Mouse (Mus musculus): ENCODE results near the gene Myo1h. TPM values are rescaled to one million over a fixed set of nuclear protein-coding genes. Genes with fewer than 3 reads are reported as not detected.

Myo1h gene
- polyA plus RNA-seq, 1 experiment from 2014 or later: 0.42 TPM

DNA sequence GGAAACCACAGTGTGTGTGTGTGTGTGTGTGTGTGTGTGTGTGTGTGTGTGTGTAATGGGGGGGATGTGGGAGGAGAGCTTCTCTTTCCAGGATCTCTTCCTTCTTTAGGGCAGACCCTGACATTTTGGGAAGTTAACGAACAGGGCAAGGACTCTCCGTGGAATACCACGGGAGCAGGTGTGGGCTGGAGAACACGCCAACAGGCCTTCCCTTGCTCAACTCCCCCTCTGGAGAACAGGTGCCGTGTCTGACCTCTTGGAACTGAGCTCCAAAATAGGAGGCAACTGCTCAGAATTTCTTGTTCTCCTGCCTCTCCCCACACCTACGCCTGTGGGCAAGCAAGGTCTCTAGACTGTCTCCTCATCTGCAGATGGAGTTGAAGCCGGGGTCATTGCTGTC, 19.5 kb upstream of the Myo1h start:
- Histone ChIP-seq H3K27me3 (ENCODE audit: control insufficient read depth, insufficient read depth, low read length) (peaks cover 48% of the 10 kb centered on the region), H3K9ac (ENCODE audit: low read length) (no peak overlapping the region), H3K4me3 (ENCODE audit: low read depth, low read length) (no peak overlapping the region), H3K27ac (ENCODE audit: low read depth, low read length) (no peak overlapping the region), H3K9me3 (ENCODE audit: control insufficient read depth, low read length) (no peaks in the 10 kb centered on the region), H3K36me3 (ENCODE audit: control insufficient read depth, insufficient read depth, low read length) (no peaks in the 10 kb centered on the region), H3K4me2 (ENCODE audit: low read depth) (no peak overlapping the region), H3K4me1 (ENCODE audit: control insufficient read depth, insufficient read depth, low read length) (peaks cover 17% of the 10 kb centered on the region)
- ATAC-seq (ENCODE audit: insufficient read depth, low FRiP score, low TSS enrichment) (no peak), DNase-seq (ENCODE audit: low spot score) (no peak)
- WGBS: 73% methylated on average over 7 of the region's 7 CpGs

DNA sequence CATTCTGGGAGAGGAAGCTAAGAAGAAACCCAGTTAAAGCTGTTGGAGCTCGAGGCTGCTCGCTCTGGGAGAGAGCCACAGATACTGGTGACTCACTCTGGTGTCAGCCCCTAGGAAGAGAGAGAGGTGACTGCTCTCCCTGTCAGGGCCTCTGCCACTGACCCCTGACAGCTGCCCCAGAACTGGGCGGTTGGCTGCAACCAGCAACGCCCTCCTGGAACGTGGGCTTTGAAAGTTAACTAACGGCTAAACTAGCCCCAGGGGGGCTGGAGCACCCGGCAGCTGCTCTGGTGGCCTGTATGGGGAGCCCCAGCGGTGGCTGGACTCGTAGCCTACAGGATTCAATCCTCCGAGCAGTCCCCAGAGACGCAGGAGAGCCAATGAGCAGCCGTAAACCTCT, 19.0 kb upstream of the Myo1h start:
- DNase-seq (ENCODE audit: low spot score) (no peak), ATAC-seq (ENCODE audit: insufficient read depth, low FRiP score, low TSS enrichment) (no peak)
- Histone ChIP-seq H3K9me3 (ENCODE audit: control insufficient read depth, low read length) (no peaks in the 10 kb centered on the region), H3K27me3 (ENCODE audit: control insufficient read depth, insufficient read depth, low read length) (peaks cover 53% of the 10 kb centered on the region), H3K36me3 (ENCODE audit: control insufficient read depth, insufficient read depth, low read length) (no peaks in the 10 kb centered on the region), H3K4me3 (ENCODE audit: low read depth, low read length) (no peak overlapping the region), H3K9ac (ENCODE audit: low read length) (no peak overlapping the region), H3K4me1 (ENCODE audit: control insufficient read depth, insufficient read depth, low read length) (peaks cover 17% of the 10 kb centered on the region), H3K4me2 (ENCODE audit: low read depth) (no peak overlapping the region), H3K27ac (ENCODE audit: low read depth, low read length) (no peak overlapping the region)
- WGBS: 9% methylated on average over 12 of the region's 12 CpGs

DNA sequence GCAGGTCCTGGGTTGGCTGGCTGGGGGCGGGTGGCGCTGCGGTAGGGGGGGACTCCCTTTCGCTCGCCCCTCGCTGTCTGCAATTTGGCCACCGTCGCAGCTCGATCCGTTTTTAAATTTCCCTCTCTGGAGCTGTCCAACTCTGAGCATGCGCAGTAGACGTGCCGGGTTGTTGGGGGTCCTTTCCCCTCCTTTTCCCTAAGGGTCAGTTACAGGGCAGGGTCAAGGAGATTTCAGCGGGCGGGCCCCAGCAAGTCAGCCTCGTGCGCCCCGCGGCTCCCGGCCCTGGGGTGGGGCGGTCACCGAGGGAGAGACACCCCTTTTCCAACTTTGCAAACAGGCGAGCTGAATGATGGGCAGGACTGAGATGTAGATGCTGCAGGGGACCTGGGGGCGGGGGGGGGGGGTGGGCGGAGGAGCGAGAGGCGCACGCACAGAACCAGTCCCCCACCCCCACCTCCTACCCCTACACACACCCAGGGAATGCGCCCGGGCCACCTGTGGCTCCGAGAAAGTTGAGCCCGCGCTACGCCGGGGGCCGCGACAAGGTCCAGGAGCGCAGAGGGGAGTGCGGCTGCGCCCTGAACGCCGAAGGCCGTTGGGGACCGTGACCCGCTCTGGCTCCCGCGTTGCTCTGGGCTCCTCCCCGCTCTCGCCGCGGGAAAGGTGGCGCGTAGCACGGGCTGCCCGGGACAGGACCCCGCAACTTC, 15.1 kb upstream of the Myo1h start, which contains the start of gene Foxn4:
Gene Foxn4, minus strand, starts transcription at position 115 of the 710 bp plus-strand sequence.
- Histone ChIP-seq H3K27me3 (ENCODE audit: control insufficient read depth, insufficient read depth, low read length) (peaks cover 80% of the 10 kb centered on the region), H3K9ac (ENCODE audit: low read length) (peak within 1 kb of the TSS; percentile 18), H3K36me3 (ENCODE audit: control insufficient read depth, insufficient read depth, low read length) (no peaks in the 10 kb centered on the region), H3K9me3 (ENCODE audit: control insufficient read depth, low read length) (no peaks in the 10 kb centered on the region), H3K4me1 (ENCODE audit: control insufficient read depth, insufficient read depth, low read length) (peaks cover 21% of the 10 kb centered on the region), H3K27ac (ENCODE audit: low read depth, low read length) (no peak within 1 kb of the TSS), H3K4me3 (ENCODE audit: low read depth, low read length) (peak within 1 kb of the TSS; percentile 34), H3K4me2 (ENCODE audit: low read depth) (peak within 1 kb of the TSS; percentile 47)
- DNase-seq (ENCODE audit: low spot score) (peak; percentile 55), ATAC-seq (ENCODE audit: insufficient read depth, low FRiP score, low TSS enrichment) (no peak)
- 0% methylated on average over 51 of the region's 56 CpGs for WGBS

DNA sequence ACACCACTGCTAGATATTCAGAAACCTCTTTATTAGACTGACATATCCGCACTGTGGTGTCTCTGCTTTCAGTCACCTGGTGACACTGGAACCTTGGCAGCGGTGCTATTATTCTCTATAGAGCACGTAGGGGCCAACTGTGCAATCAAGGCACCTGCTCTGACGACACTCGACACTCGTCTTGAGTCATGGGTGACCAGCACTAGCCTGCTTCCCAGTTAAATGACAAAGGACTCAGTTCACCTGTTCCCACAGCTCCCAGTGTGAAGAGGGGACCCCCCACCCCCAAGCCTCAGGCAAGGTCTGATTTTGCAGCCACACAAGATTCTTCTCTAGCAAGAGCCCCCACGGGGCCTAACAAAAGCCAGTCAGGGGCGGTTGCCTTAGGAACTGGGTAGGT, 13.6 kb upstream of the Myo1h start:
- H3K4me2 ChIP-seq (ENCODE audit: low read depth): no peak overlapping the region
- DNase-seq (ENCODE audit: low spot score): no peak

DNA sequence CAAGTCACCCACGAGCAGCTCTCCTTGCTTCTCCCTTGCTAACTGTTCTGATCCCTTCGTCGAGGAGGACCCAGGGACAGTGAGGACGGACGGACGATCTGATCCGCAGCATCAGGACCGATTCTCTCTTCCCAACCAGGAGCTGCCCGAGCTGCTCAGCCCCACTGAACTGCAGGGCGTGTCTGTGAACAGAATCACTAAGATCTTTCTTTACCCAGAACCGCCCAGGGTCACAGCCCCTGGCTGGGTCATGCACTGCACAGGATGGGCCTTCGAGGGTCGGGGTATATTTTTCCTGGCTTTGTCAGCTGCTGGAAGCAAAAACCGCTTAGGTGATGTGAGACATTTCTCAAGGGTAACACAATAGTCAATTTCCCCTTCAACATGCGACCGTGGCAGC, 13.0 kb upstream of the Myo1h start:
- Histone ChIP-seq H3K4me1 (ENCODE audit: control insufficient read depth, insufficient read depth, low read length) (peaks cover 24% of the 10 kb centered on the region), H3K9me3 (ENCODE audit: control insufficient read depth, low read length) (no peaks in the 10 kb centered on the region), H3K4me2 (ENCODE audit: low read depth) (no peak overlapping the region), H3K36me3 (ENCODE audit: control insufficient read depth, insufficient read depth, low read length) (no peaks in the 10 kb centered on the region), H3K4me3 (ENCODE audit: low read depth, low read length) (no peak overlapping the region), H3K27ac (ENCODE audit: low read depth, low read length) (no peak overlapping the region), H3K27me3 (ENCODE audit: control insufficient read depth, insufficient read depth, low read length) (peaks cover 74% of the 10 kb centered on the region), H3K9ac (ENCODE audit: low read length) (no peak overlapping the region)
- 27% methylated on average over 16 of the region's 16 CpGs for WGBS
- ATAC-seq (ENCODE audit: insufficient read depth, low FRiP score, low TSS enrichment) (no peak), DNase-seq (ENCODE audit: low spot score) (no peak)

More for the DNA sequence above, 13.6 kb upstream of the Myo1h start:
- Histone ChIP-seq H3K27me3 (ENCODE audit: control insufficient read depth, insufficient read depth, low read length) (peaks cover 76% of the 10 kb centered on the region), H3K4me3 (ENCODE audit: low read depth, low read length) (no peak overlapping the region), H3K9me3 (ENCODE audit: control insufficient read depth, low read length) (no peaks in the 10 kb centered on the region), H3K4me1 (ENCODE audit: control insufficient read depth, insufficient read depth, low read length) (peaks cover 24% of the 10 kb centered on the region), H3K36me3 (ENCODE audit: control insufficient read depth, insufficient read depth, low read length) (no peaks in the 10 kb centered on the region), H3K27ac (ENCODE audit: low read depth, low read length) (no peak overlapping the region), H3K9ac (ENCODE audit: low read length) (no peak overlapping the region)
- WGBS: 9% methylated on average over 8 of the region's 8 CpGs
- ATAC-seq (ENCODE audit: insufficient read depth, low FRiP score, low TSS enrichment): no peak

DNA sequence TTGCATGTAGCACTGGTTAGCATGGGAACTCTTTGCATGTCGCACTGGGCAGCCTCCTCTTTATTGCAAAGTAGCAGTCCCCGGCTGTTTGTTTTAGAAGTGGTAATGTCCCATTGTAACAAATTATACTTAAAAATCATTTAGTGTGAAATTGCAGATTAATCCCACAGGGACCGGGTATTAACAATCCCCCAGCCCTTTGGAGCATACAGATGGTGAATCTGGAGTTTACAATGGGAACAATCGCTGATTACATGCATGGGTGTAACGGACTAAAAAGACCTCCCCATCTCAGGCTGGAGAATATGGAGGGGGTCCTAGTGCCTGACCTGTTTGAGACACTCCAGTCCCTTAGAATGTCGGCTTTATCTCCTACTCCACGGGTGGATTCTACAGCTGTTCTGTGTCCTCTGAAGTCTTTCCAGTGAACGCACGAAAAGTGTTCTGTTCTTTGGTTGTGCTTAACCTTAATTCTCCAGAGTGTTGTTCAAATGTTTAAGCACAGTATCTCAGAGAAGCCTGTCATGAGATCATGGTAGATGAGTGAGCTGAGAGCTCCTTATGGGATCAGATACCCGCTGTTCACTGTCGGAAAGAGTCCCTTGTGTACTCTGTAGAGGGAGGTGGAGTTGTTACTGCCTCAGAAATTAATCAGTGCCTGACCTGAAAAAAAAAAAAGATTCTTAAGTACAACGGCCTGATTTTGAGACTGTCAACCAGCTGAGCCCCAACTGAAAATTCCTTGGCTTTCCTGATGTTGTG, 9.4 kb upstream of the Myo1h start:
- Histone ChIP-seq H3K4me3 (ENCODE audit: low read depth, low read length) (no peak overlapping the region), H3K4me2 (ENCODE audit: low read depth) (no peak overlapping the region), H3K36me3 (ENCODE audit: control insufficient read depth, insufficient read depth, low read length) (no peaks in the 10 kb centered on the region), H3K4me1 (ENCODE audit: control insufficient read depth, insufficient read depth, low read length) (peaks cover 13% of the 10 kb centered on the region; the same call in 1 of the 2 replicates), H3K27ac (ENCODE audit: low read depth, low read length) (no peak overlapping the region), H3K9me3 (ENCODE audit: control insufficient read depth, low read length) (no peaks in the 10 kb centered on the region), H3K9ac (ENCODE audit: low read length) (no peak overlapping the region), H3K27me3 (ENCODE audit: control insufficient read depth, insufficient read depth, low read length) (peaks cover 45% of the 10 kb centered on the region)
- WGBS: 35% methylated on average over 12 of the region's 12 CpGs
- DNase-seq (ENCODE audit: low spot score) (peak; percentile 32), ATAC-seq (ENCODE audit: insufficient read depth, low FRiP score, low TSS enrichment) (peak; percentile 60; the same call in 1 of the 2 replicates)

DNA sequence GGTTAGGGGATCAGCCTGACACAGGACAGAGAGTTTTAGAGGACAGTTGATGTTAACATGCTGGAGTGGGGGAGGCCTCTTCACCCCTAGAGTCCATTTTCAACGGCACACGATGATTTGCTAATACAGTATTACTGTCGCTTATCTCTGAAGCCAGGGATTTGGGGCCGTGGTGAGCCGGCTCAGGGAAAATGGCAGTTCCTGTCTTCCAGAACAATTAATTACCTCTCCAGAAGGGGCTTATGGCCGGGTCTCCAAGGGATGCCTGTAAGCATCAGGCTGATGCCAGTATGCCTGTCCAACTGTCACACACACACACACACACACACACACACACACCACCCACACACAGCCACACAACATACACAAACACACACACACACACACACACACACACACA, 6.6 kb upstream of the Myo1h start:
- WGBS: 66% methylated on average over 6 of the region's 6 CpGs
- no peak for ATAC-seq (ENCODE audit: insufficient read depth, low FRiP score, low TSS enrichment)
- H3K27ac ChIP-seq (ENCODE audit: low read depth, low read length): no peak overlapping the region
- H3K27me3 ChIP-seq (ENCODE audit: control insufficient read depth, insufficient read depth, low read length): peaks cover 25% of the 10 kb centered on the region
- DNase-seq (ENCODE audit: low spot score): no peak
- no peak overlapping the region for H3K9ac ChIP-seq (ENCODE audit: low read length)
- H3K36me3 ChIP-seq (ENCODE audit: control insufficient read depth, insufficient read depth, low read length): no peaks in the 10 kb centered on the region
- no peak overlapping the region for H3K4me3 ChIP-seq (ENCODE audit: low read depth, low read length)
- H3K4me2 ChIP-seq (ENCODE audit: low read depth): no peak overlapping the region
- peaks cover 8% of the 10 kb centered on the region; the same call in 1 of the 2 replicates for H3K4me1 ChIP-seq (ENCODE audit: control insufficient read depth, insufficient read depth, low read length)
- H3K9me3 ChIP-seq (ENCODE audit: control insufficient read depth, low read length): no peaks in the 10 kb centered on the region

DNA sequence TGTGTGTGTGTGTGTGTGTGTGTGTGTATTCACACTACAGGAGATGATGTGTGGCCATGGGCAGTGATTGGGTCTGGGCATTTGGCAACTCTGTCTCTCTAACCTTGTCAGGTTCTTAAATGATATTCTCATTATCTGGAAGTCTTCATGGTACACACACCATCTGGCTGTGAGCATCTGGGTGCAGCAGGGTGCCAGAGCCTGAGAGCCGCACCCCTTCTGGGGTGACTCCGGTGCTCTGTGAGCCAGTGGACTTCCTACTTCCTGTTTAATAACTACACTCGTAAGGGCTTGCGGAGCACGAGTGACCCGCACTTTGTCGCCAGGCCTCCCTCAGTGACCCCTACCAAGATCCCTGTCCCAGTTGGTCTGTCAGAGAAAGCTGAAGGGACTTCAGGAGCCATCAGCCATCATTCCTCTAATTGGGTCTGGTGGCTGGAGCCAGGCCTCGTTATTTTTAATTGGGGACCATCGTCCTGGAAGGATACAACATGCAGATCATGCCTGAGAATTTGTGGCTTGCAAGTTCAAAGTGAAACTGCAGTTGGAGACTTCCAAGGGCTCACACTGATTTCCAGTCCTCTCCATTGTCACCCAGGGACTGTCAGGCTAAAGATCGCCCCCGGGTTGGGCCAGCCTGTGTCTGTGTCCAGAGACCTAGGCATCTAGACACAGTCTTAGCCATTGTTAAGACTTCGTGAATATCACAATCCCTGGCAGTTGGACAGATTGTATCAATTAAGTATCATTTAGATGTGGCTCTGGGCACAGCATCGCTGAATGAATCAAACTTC, 4.2 kb upstream of the Myo1h start:
- Histone ChIP-seq H3K36me3 (ENCODE audit: control insufficient read depth, insufficient read depth, low read length) (no peaks in the 10 kb centered on the region), H3K4me1 (ENCODE audit: control insufficient read depth, insufficient read depth, low read length) (no peaks in the 10 kb centered on the region), H3K27me3 (ENCODE audit: control insufficient read depth, insufficient read depth, low read length) (peaks cover 28% of the 10 kb centered on the region), H3K9me3 (ENCODE audit: control insufficient read depth, low read length) (no peaks in the 10 kb centered on the region), H3K9ac (ENCODE audit: low read length) (no peak overlapping the region), H3K4me2 (ENCODE audit: low read depth) (no peak overlapping the region), H3K4me3 (ENCODE audit: low read depth, low read length) (no peak overlapping the region), H3K27ac (ENCODE audit: low read depth, low read length) (no peak overlapping the region)
- WGBS: 78% methylated on average over 13 of the region's 13 CpGs
- DNase-seq (ENCODE audit: low spot score) (no peak), ATAC-seq (ENCODE audit: insufficient read depth, low FRiP score, low TSS enrichment) (no peak)

Data from neural tube, embryonic 11.5 days (tissue).